Mouse (Mus musculus): ENCODE measurements around the gene Cdc42se2.

Cdc42se2 gene

GRCm38 (mm10) chr11:54709645-54710044 lies 77.8 kb downstream of the Cdc42se2 start:
- H3K4me1 ChIP-seq (replicated peaks; ENCODE audit: low read depth, low read length), result no peaks in the 10 kb centered on the region
- TF ChIP-seq NANOG (IDR thresholded peaks at IDR 0.05; ENCODE audit: borderline replicate concordance, low read length) (no peak), POU5F1 (IDR thresholded peaks at IDR 0.05; ENCODE audit: borderline replicate concordance, low read length) (no peak), CTCF (conservative IDR thresholded peaks at IDR 0.05; ENCODE audit: low read length) (no peak)
- H3K36me3 ChIP-seq (ENCODE audit: insufficient read depth, low read length), result peaks cover 11% of the 10 kb centered on the region; the same call in 1 of the 2 replicates
- no peaks in the 10 kb centered on the region for H3K9me3 ChIP-seq (ENCODE audit: low read length)
- H3K4me3 ChIP-seq (replicated peaks; ENCODE audit: low read length), result no peak overlapping the region
- no peaks in the 10 kb centered on the region for H3K27me3 ChIP-seq (ENCODE audit: insufficient read depth, low read length)

- Histone ChIP-seq H3K9me3 (ENCODE audit: low read length) (no peaks in the 10 kb centered on the region), H3K4me1 (replicated peaks; ENCODE audit: low read depth, low read length) (no peaks in the 10 kb centered on the region), H3K4me3 (replicated peaks; ENCODE audit: low read length) (no peak overlapping the region), H3K27me3 (ENCODE audit: insufficient read depth, low read length) (no peaks in the 10 kb centered on the region), H3K36me3 (ENCODE audit: insufficient read depth, low read length) (peaks cover 8% of the 10 kb centered on the region; the same call in 1 of the 2 replicates)
- no peak for TF ChIP-seq POU5F1 (IDR thresholded peaks at IDR 0.05; ENCODE audit: borderline replicate concordance, low read length)
Measured at GRCm38 (mm10) chr11:54708153-54708552, 79.3 kb downstream of the Cdc42se2 start.

GRCm38 (mm10) chr11:54703306-54703705 lies 84.2 kb downstream of the Cdc42se2 start:
- Histone ChIP-seq H3K4me1 (replicated peaks; ENCODE audit: low read depth, low read length) (no peaks in the 10 kb centered on the region), H3K4me3 (replicated peaks; ENCODE audit: low read length) (no peak overlapping the region), H3K36me3 (ENCODE audit: insufficient read depth, low read length) (no peaks in the 10 kb centered on the region), H3K9me3 (ENCODE audit: low read length) (no peaks in the 10 kb centered on the region), H3K27me3 (ENCODE audit: insufficient read depth, low read length) (no peaks in the 10 kb centered on the region)
- TF ChIP-seq POU5F1 (IDR thresholded peaks at IDR 0.05; ENCODE audit: borderline replicate concordance, low read length) (no peak), CTCF (conservative IDR thresholded peaks at IDR 0.05; ENCODE audit: low read length) (peak; percentile 57)

- Histone ChIP-seq H3K4me1 (replicated peaks; ENCODE audit: low read depth, low read length) (no peaks in the 10 kb centered on the region), H3K4me3 (replicated peaks; ENCODE audit: low read length) (no peak overlapping the region), H3K36me3 (ENCODE audit: insufficient read depth, low read length) (peaks cover 10% of the 10 kb centered on the region), H3K9me3 (ENCODE audit: low read length) (no peaks in the 10 kb centered on the region), H3K27me3 (ENCODE audit: insufficient read depth, low read length) (no peaks in the 10 kb centered on the region)
- TF ChIP-seq CTCF (conservative IDR thresholded peaks at IDR 0.05; ENCODE audit: low read length) (no peak), NANOG (IDR thresholded peaks at IDR 0.05; ENCODE audit: borderline replicate concordance, low read length) (no peak), POU5F1 (IDR thresholded peaks at IDR 0.05; ENCODE audit: borderline replicate concordance, low read length) (no peak)
Measured at GRCm38 (mm10) chr11:54701848-54702247, 85.6 kb downstream of the Cdc42se2 start.

- H3K27me3 ChIP-seq (ENCODE audit: insufficient read depth, low read length), result no peaks in the 10 kb centered on the region
Measured at GRCm38 (mm10) chr11:54699972-54700371, 87.5 kb downstream of the Cdc42se2 start.

GRCm38 (mm10) chr11:54698636-54699035 lies 88.8 kb downstream of the Cdc42se2 start:
- peaks cover 36% of the 10 kb centered on the region for H3K36me3 ChIP-seq (ENCODE audit: insufficient read depth, low read length)
- no peak overlapping the region for H3K4me3 ChIP-seq (replicated peaks; ENCODE audit: low read length)
- H3K9me3 ChIP-seq (ENCODE audit: low read length), result no peaks in the 10 kb centered on the region
- no peak for TF ChIP-seq CTCF (conservative IDR thresholded peaks at IDR 0.05; ENCODE audit: low read length)
- no peak for TF ChIP-seq POU5F1 (IDR thresholded peaks at IDR 0.05; ENCODE audit: borderline replicate concordance, low read length)
- no peak for TF ChIP-seq NANOG (IDR thresholded peaks at IDR 0.05; ENCODE audit: borderline replicate concordance, low read length)
- H3K4me1 ChIP-seq (replicated peaks; ENCODE audit: low read depth, low read length), result peaks cover 7% of the 10 kb centered on the region
- H3K27me3 ChIP-seq (ENCODE audit: insufficient read depth, low read length), result no peaks in the 10 kb centered on the region

More at GRCm38 (mm10) chr11:54699972-54700371, 87.5 kb downstream of the Cdc42se2 start:
- Histone ChIP-seq H3K9me3 (ENCODE audit: low read length) (no peaks in the 10 kb centered on the region), H3K4me1 (replicated peaks; ENCODE audit: low read depth, low read length) (no peaks in the 10 kb centered on the region), H3K36me3 (ENCODE audit: insufficient read depth, low read length) (peaks cover 27% of the 10 kb centered on the region), H3K4me3 (replicated peaks; ENCODE audit: low read length) (no peak overlapping the region)
- TF ChIP-seq NANOG (IDR thresholded peaks at IDR 0.05; ENCODE audit: borderline replicate concordance, low read length), result no peak
- TF ChIP-seq CTCF (conservative IDR thresholded peaks at IDR 0.05; ENCODE audit: low read length), result no peak
- TF ChIP-seq POU5F1 (IDR thresholded peaks at IDR 0.05; ENCODE audit: borderline replicate concordance, low read length), result no peak

GRCm38 (mm10) chr11:54697611-54698010 lies 89.9 kb downstream of the Cdc42se2 start:
- peaks cover 40% of the 10 kb centered on the region for H3K36me3 ChIP-seq (ENCODE audit: insufficient read depth, low read length)
- no peaks in the 10 kb centered on the region for H3K9me3 ChIP-seq (ENCODE audit: low read length)
- H3K27me3 ChIP-seq (ENCODE audit: insufficient read depth, low read length), result no peaks in the 10 kb centered on the region
- peaks cover 7% of the 10 kb centered on the region for H3K4me1 ChIP-seq (replicated peaks; ENCODE audit: low read depth, low read length)
- no peak overlapping the region for H3K4me3 ChIP-seq (replicated peaks; ENCODE audit: low read length)
- TF ChIP-seq POU5F1 (IDR thresholded peaks at IDR 0.05; ENCODE audit: borderline replicate concordance, low read length), result no peak
- TF ChIP-seq NANOG (IDR thresholded peaks at IDR 0.05; ENCODE audit: borderline replicate concordance, low read length), result no peak
- no peak for TF ChIP-seq CTCF (conservative IDR thresholded peaks at IDR 0.05; ENCODE audit: low read length)

- Histone ChIP-seq H3K9me3 (ENCODE audit: low read length) (no peaks in the 10 kb centered on the region), H3K36me3 (ENCODE audit: insufficient read depth, low read length) (peaks cover 55% of the 10 kb centered on the region), H3K4me3 (replicated peaks; ENCODE audit: low read length) (no peak overlapping the region), H3K27me3 (ENCODE audit: insufficient read depth, low read length) (no peaks in the 10 kb centered on the region), H3K4me1 (replicated peaks; ENCODE audit: low read depth, low read length) (peaks cover 11% of the 10 kb centered on the region)
- TF ChIP-seq CTCF (conservative IDR thresholded peaks at IDR 0.05; ENCODE audit: low read length) (no peak), NANOG (IDR thresholded peaks at IDR 0.05; ENCODE audit: borderline replicate concordance, low read length) (no peak), POU5F1 (IDR thresholded peaks at IDR 0.05; ENCODE audit: borderline replicate concordance, low read length) (no peak)
Measured at GRCm38 (mm10) chr11:54695951-54696350, 91.5 kb downstream of the Cdc42se2 start.

GRCm38 (mm10) chr11:54694291-54694690 lies 93.2 kb downstream of the Cdc42se2 start:
- TF ChIP-seq NANOG (IDR thresholded peaks at IDR 0.05; ENCODE audit: borderline replicate concordance, low read length) (no peak), POU5F1 (IDR thresholded peaks at IDR 0.05; ENCODE audit: borderline replicate concordance, low read length) (no peak), CTCF (conservative IDR thresholded peaks at IDR 0.05; ENCODE audit: low read length) (no peak)
- Histone ChIP-seq H3K27me3 (ENCODE audit: insufficient read depth, low read length) (no peaks in the 10 kb centered on the region), H3K4me3 (replicated peaks; ENCODE audit: low read length) (no peak overlapping the region), H3K4me1 (replicated peaks; ENCODE audit: low read depth, low read length) (peaks cover 11% of the 10 kb centered on the region), H3K36me3 (ENCODE audit: insufficient read depth, low read length) (peaks cover 68% of the 10 kb centered on the region), H3K9me3 (ENCODE audit: low read length) (no peaks in the 10 kb centered on the region)

Data from E14TG2a.4 (cell line).